11 mouse cellular contexts compared by ENCODE assay signal in genomic region chr7:6883376-6884147, GRCm38 (mm10).
"Had no signal": no experiment of that assay in that cellular context is flagged by ENCODE, and none has a peak within 500 bp of the region (broad histone marks: within the 10 kb centered on the region; RNA-seq: fewer than 3 reads in every experiment).

No protein-coding gene starts in this region.

- H3K4me1 ChIP-seq: limb, embryonic 13.5 days had no signal

- ATAC-seq: lung, postnatal 0 days; midbrain, embryonic 15.5 days had no signal

- H3K27me3 ChIP-seq: hindbrain, embryonic 13.5 days; limb, embryonic 13.5 days; midbrain, embryonic 15.5 days; neural tube, embryonic 12.5 days had no signal

- H3K9ac ChIP-seq: hindbrain, embryonic 13.5 days; limb, embryonic 13.5 days; midbrain, embryonic 15.5 days; neural tube, embryonic 12.5 days had no signal

- H3K36me3 ChIP-seq: hindbrain, embryonic 13.5 days; limb, embryonic 13.5 days; midbrain, embryonic 15.5 days; neural tube, embryonic 12.5 days had no signal

- H3K4me2 ChIP-seq: hindbrain, embryonic 13.5 days; limb, embryonic 13.5 days; midbrain, embryonic 15.5 days; neural tube, embryonic 12.5 days had no signal

- H3K9me3 ChIP-seq: hindbrain, embryonic 13.5 days; limb, embryonic 13.5 days; midbrain, embryonic 15.5 days; neural tube, embryonic 12.5 days had no signal

- DNase-seq: kidney, adult 11 months; kidney, postnatal 10 days; left cerebral cortex, postnatal 4 days; lung, adult 2 months; lung, postnatal 36 days; thymus, postnatal 25 days had no signal

- H3K27ac ChIP-seq: hindbrain, embryonic 13.5 days; limb, embryonic 13.5 days; midbrain, embryonic 15.5 days; neural tube, embryonic 12.5 days had no signal

- H3K4me3 ChIP-seq: hindbrain, embryonic 13.5 days; limb, embryonic 13.5 days; midbrain, embryonic 15.5 days; neural tube, embryonic 12.5 days had no signal
